Mouse (Mus musculus) neural tube, embryonic 13.5 days (tissue): ENCODE measurements around the gene Son. TPM values are rescaled to one million over a fixed set of nuclear protein-coding genes. Genes with fewer than 3 reads are reported as not detected.

ENCODE experiments used
- ATAC-seq: fragments of 200-750 bp; cut with Nextera tagmentation; 2 replicates; pipeline ENCODE4 v1.8.0; 2017; ENCODE audit warnings: low read depth, mild to moderate bottlenecking, moderate TSS enrichment, moderate library complexity
- H3K27ac ChIP-seq: fragments of 300-500 bp; sonication (generic); replicated peaks from 2 replicates; pipeline ENCODE4 v1.5.1; 2015; ENCODE audit warnings: moderate library complexity, mild to moderate bottlenecking, inconsistent platforms
- H3K27me3 ChIP-seq: fragments of 300-500 bp; sonication (generic); 2 replicates; pipeline ENCODE4 v1.6.1; 2015; ENCODE audit warnings: mild to moderate bottlenecking, inconsistent platforms
- H3K36me3 ChIP-seq: fragments of 300-500 bp; sonication (generic); 2 replicates; pipeline ENCODE4 v1.6.1; 2015; ENCODE audit warnings: mild to moderate bottlenecking, inconsistent platforms
- H3K4me1 ChIP-seq: fragments of 300-500 bp; sonication (generic); replicated peaks from 2 replicates; pipeline ENCODE4 v1.6.1; 2015; ENCODE audit warnings: inconsistent platforms
- H3K4me2 ChIP-seq: fragments of 300-500 bp; sonication (generic); 2 replicates; pipeline ENCODE4 v1.6.1; 2015; ENCODE audit warnings: inconsistent platforms, mild to moderate bottlenecking, moderate library complexity
- H3K4me3 ChIP-seq: fragments of 300-500 bp; sonication (generic); 2 replicates; pipeline ENCODE4 v1.5.1; 2015; ENCODE audit warnings: mild to moderate bottlenecking, inconsistent platforms
- H3K9ac ChIP-seq: fragments of 300-500 bp; sonication (generic); 2 replicates; pipeline ENCODE4 v1.6.1; 2015; ENCODE audit warnings: moderate library complexity, mild to moderate bottlenecking, inconsistent platforms
- H3K9me3 ChIP-seq: fragments of 300-500 bp; sonication (generic); 2 replicates; pipeline ENCODE4 v1.6.1; 2016; ENCODE audit warnings: inconsistent platforms
- WGBS: fragments of 180-500 bp; shearing (Covaris S2); methylation state at CpG from one replicate; pipeline ENCODE4 v1.1.7; 2015; 5-methylcytosine and 5-hydroxymethylcytosine counted together
- polyA plus RNA-seq: library from polyadenylated mRNA; unstranded; fragments of >200 nt; fragmentation: Nextera tagmentation; extraction: Ambion mirVana; gene quantifications from 2 replicates; pipeline ENCODE4 v1.2.1, GENCODE M21; 2015

The Son gene
- polyA plus RNA-seq, 1 experiment from 2014 or later: 125 TPM

GRCm38 (mm10) chr16:91728123-91729065, 81.1 kb downstream of the Son start, which contains the start of gene Cryzl1:
Cryzl1 (minus strand) TSS chr16:91728975.
- Histone ChIP-seq H3K4me2 (peak within 1 kb of the TSS; percentile 72), H3K9ac (peak within 1 kb of the TSS; percentile 99), H3K27me3 (no peaks in the 10 kb centered on the region), H3K36me3 (peaks cover 13% of the 10 kb centered on the region; the same call in 1 of the 2 replicates), H3K27ac (peak within 1 kb of the TSS; percentile 96), H3K9me3 (no peaks in the 10 kb centered on the region), H3K4me1 (peaks cover 45% of the 10 kb centered on the region), H3K4me3 (peak within 1 kb of the TSS; percentile 96)
- peak; percentile 95 for ATAC-seq
- 1% methylated on average over 46 of the region's 46 CpGs for WGBS

Other genes starting within 250 kb of the Son start
- 11.8 and 13.1 TPM in 2 replicates for gene Il10rb, start 241.3 kb upstream of the Son start, polyA plus RNA-seq
- gene Ifnar1, start 162.3 kb upstream of the Son start, polyA plus RNA-seq: 46.5 and 50.4 TPM in 2 replicates
- 59.4 and 75.3 TPM in 2 replicates for gene Ifngr2, start 100.4 kb upstream of the Son start, polyA plus RNA-seq
- gene Tmem50b, start 49.7 kb upstream of the Son start, polyA plus RNA-seq: 85.6 and 96.8 TPM in 2 replicates
- gene Dnajc28, start 28.5 kb upstream of the Son start, polyA plus RNA-seq: 6.9 and 7.0 TPM in 2 replicates
- gene Gart, start 554 bp upstream of the Son start, polyA plus RNA-seq: 62.1 and 66.1 TPM in 2 replicates
- 19.1 and 20.5 TPM in 2 replicates for gene Donson, start 41.3 kb downstream of the Son start, polyA plus RNA-seq
- gene Cryzl1, start 81.5 kb downstream of the Son start, polyA plus RNA-seq: 91.5 and 93.0 TPM in 2 replicates
- gene Itsn1, start 81.8 kb downstream of the Son start, polyA plus RNA-seq: 60.4 and 62.5 TPM in 2 replicates